ENCODE assay signal across 18 mouse cellular contexts in the genomic region with DNA sequence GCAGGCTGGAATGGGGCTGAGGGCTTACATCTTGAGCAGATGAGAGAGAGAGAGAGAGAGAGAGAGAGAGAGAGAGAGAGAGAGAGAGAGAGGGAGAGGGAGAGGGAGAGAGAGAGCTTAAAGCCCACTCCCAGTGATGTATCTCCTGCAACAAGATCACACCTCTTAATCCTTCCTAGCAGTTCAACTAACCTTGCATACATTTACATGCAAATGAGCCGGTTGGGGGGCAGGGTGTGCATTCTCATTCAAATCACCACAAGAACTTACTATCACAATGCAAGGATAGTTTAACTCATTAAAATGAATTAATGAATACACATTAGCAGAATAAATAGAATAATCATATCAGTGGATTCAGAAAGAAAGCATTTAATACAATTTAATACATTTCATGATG.
"Had no signal": no experiment of that assay in that cellular context is flagged by ENCODE, and none has a peak within 500 bp of the region (broad histone marks: within the 10 kb centered on the region; RNA-seq: fewer than 3 reads in every experiment).

No protein-coding gene starts in this region.

- H3K27ac ChIP-seq: kidney, postnatal 0 days; layer of hippocampus, adult 2 months; left cerebral cortex, adult 2 months; liver, embryonic 13.5 days; neural tube, embryonic 12.5 days; neural tube, embryonic 15.5 days; stomach, embryonic 15.5 days had no signal

- H3K9ac ChIP-seq: liver, embryonic 13.5 days; neural tube, embryonic 12.5 days; neural tube, embryonic 15.5 days; stomach, embryonic 15.5 days had no signal

- H3K4me1 ChIP-seq: liver, embryonic 13.5 days; neural tube, embryonic 12.5 days; neural tube, embryonic 15.5 days; stomach, embryonic 15.5 days had no signal

- H3K27me3 ChIP-seq: liver, embryonic 13.5 days; neural tube, embryonic 12.5 days; neural tube, embryonic 15.5 days; stomach, embryonic 15.5 days had no signal

- H3K9me3 ChIP-seq: liver, embryonic 13.5 days; neural tube, embryonic 12.5 days; neural tube, embryonic 15.5 days; stomach, embryonic 15.5 days had no signal

- H3K4me3 ChIP-seq: layer of hippocampus, adult 2 months; left cerebral cortex, adult 2 months; liver, embryonic 13.5 days; neural tube, embryonic 12.5 days; neural tube, embryonic 15.5 days; stomach, embryonic 15.5 days had no signal

- H3K36me3 ChIP-seq: liver, embryonic 13.5 days; neural tube, embryonic 12.5 days; neural tube, embryonic 15.5 days; stomach, embryonic 15.5 days had no signal

- DNase-seq: kidney, adult 2 months; kidney, postnatal 25 days; layer of hippocampus, postnatal 36 days; liver, embryonic 13.5 days; lung, adult 2 months; lung, postnatal 14 days; lung, postnatal 4 days; midbrain, embryonic 14.5 days; retina, postnatal 1 day; right cerebral cortex, postnatal 25 days; spleen, adult 18-20 months; thymus, postnatal 25 days had no signal

- H3K4me2 ChIP-seq: liver, embryonic 13.5 days; neural tube, embryonic 12.5 days; neural tube, embryonic 15.5 days; stomach, embryonic 15.5 days had no signal
